Mouse (Mus musculus): ENCODE results near the gene Card6. TPM values are rescaled to one million over a fixed set of nuclear protein-coding genes. Genes with fewer than 3 reads are reported as not detected.

Card6 gene
- total RNA-seq, 2 experiments from 2014 or later = 0.88 to 1.7 TPM

- DNase-seq = no peak
- intact Hi-C loops (cut with DNase I) = no loop called here
Measured at GRCm38 (mm10) chr15:5090131-5090530, 18.2 kb downstream of the Card6 start.

GRCm38 (mm10) chr15:5088850-5089608 lies 19.3 kb downstream of the Card6 start:
- intact Hi-C loops (cut with DNase I) = no loop called here
- DNase-seq = no peak

GRCm38 (mm10) chr15:5086162-5086561 lies 22.2 kb downstream of the Card6 start:
- intact Hi-C loops (cut with DNase I) = no loop called here
- no peak for DNase-seq

GRCm38 (mm10) chr15:5081235-5081634 lies 27.1 kb downstream of the Card6 start:
- intact Hi-C loops (cut with DNase I) = no loop called here
- no peak for DNase-seq

- intact Hi-C loops (cut with DNase I) = no loop called here
- peak; percentile 40 for DNase-seq
Measured at GRCm38 (mm10) chr15:5068801-5069518, 39.4 kb downstream of the Card6 start.

GRCm38 (mm10) chr15:5063635-5064034 lies 44.7 kb downstream of the Card6 start, which contains the start of gene C7:
Gene C7 (minus strand): TSS chr15:5063740.
- intact Hi-C loops (cut with DNase I) = no loop called here
- no peak for DNase-seq

Other genes starting within 250 kb of the Card6 start
- under 1 TPM in 1 of 2 experiments, not detected in 1; 0.26 TPM for gene Mroh2b, start 209.8 kb downstream of the Card6 start, total RNA-seq (2021)
- under 1 TPM; 0.22 to 0.46 TPM for gene C7, start 44.8 kb downstream of the Card6 start, total RNA-seq (2021)
- 100 to 1,000 TPM; 301 to 319 TPM for gene Rpl37, start 8.1 kb upstream of the Card6 start, total RNA-seq (2021)
- gene Prkaa1, start 35.3 kb upstream of the Card6 start, total RNA-seq (2021) = 10 to 100 TPM; 20.1 to 20.3 TPM
- gene Ttc33, start 77.0 kb upstream of the Card6 start, total RNA-seq (2021) = 10 to 100 TPM; 38.9 to 39.9 TPM
- 1 to 10 TPM; 2.8 to 3.4 TPM for gene Ptger4, start 135.6 kb upstream of the Card6 start, total RNA-seq (2021)

Measured in left cerebral cortex, postnatal 4 days (tissue).